Comparison of ENCODE assay signal across 12 mouse cellular contexts in genomic region chr1:39313352-39314245, GRCm38 (mm10). TPM values are rescaled to one million over a fixed set of nuclear protein-coding genes. Genes with fewer than 3 reads are reported as not detected.
DNase-seq lines count a peak whose midpoint lies in the region; ATAC-seq and TF ChIP-seq lines count a peak whose summit lies in the region.
"Had no signal": no experiment of that assay in that cellular context is flagged by ENCODE, and none has a peak within 500 bp of the region (broad histone marks: within the 10 kb centered on the region; RNA-seq: fewer than 3 reads in every experiment).

No protein-coding gene starts in this region.

- H3K4me2 ChIP-seq in limb, embryonic 15.5 days: no peak overlapping the region
- no peak overlapping the region for H3K4me2 ChIP-seq in forebrain, embryonic 11.5 days (ENCODE audit: low read depth, low read length, severe bottlenecking)
- H3K4me2 ChIP-seq: heart, embryonic 11.5 days; liver, embryonic 12.5 days had no signal

- TF ChIP-seq POLR2A in brain, embryonic 14.5 days (IDR thresholded peaks at IDR 0.05; ENCODE audit: borderline replicate concordance, extremely low read depth, insufficient read depth, insufficient read length, poor library complexity, severe bottlenecking): no peak
- TF ChIP-seq POLR2A in heart, adult 2 months (IDR thresholded peaks at IDR 0.05; ENCODE audit: insufficient read depth, low read depth, low read length): no peak

- DNase-seq in lung, adult 18-20 months: peak; percentile 14 to 35
- DNase-seq in lung, postnatal 10 days: no peak
- DNase-seq in brain, embryonic 14.5 days (ENCODE audit: low read depth): peak; percentile 45
- peak; percentile 25 for DNase-seq in retina, embryonic 14.5 days (ENCODE audit: low spot score)
- DNase-seq in forebrain, embryonic 11.5 days (ENCODE audit: low spot score): no peak
- DNase-seq in heart, adult 2 months: no peak
- DNase-seq: cerebellum, adult 8-10 months; right cerebral cortex, postnatal 4 days had no signal

- WGBS in limb, embryonic 15.5 days: 46% methylated on average over 10 of the region's 10 CpGs
- 74% methylated on average over 10 of the region's 10 CpGs for WGBS in forebrain, embryonic 11.5 days
- 74% methylated on average over 10 of the region's 10 CpGs for WGBS in heart, adult 2 months

- H3K36me3 ChIP-seq in limb, embryonic 15.5 days: no peaks in the 10 kb centered on the region
- H3K36me3 ChIP-seq in forebrain, embryonic 11.5 days (ENCODE audit: control insufficient read depth, insufficient read depth, low read length): no peaks in the 10 kb centered on the region
- H3K36me3 ChIP-seq in heart, adult 2 months (ENCODE audit: control insufficient read depth, insufficient read depth, low read length): peaks cover 6% of the 10 kb centered on the region
- H3K36me3 ChIP-seq: liver, embryonic 12.5 days; midbrain, embryonic 12.5 days had no signal

- intact Hi-C loops in heart, adult 2 months (cut with DNase I): no loop called here

- peaks cover 36% of the 10 kb centered on the region for H3K4me1 ChIP-seq in limb, embryonic 15.5 days
- 0 out of 2 replicates have a peak, but pooled peaks cover 3% of the 10 kb centered on the region for H3K4me1 ChIP-seq in forebrain, embryonic 11.5 days (replicated peaks; ENCODE audit: control insufficient read depth, insufficient read depth, low read length)
- H3K4me1 ChIP-seq in heart, adult 2 months (ENCODE audit: control insufficient read depth, insufficient read depth, low read length): peaks cover 4% of the 10 kb centered on the region
- H3K4me1 ChIP-seq: liver, embryonic 12.5 days had no signal

- no peaks in the 10 kb centered on the region for H3K79me2 ChIP-seq in heart, adult 2 months (replicated peaks; ENCODE audit: control insufficient read depth, insufficient read depth, low read length)

- H3K9me3 ChIP-seq in limb, embryonic 15.5 days: no peaks in the 10 kb centered on the region
- no peaks in the 10 kb centered on the region for H3K9me3 ChIP-seq in forebrain, embryonic 11.5 days (ENCODE audit: control insufficient read depth, low read length)
- H3K9me3 ChIP-seq: liver, embryonic 12.5 days; midbrain, embryonic 12.5 days had no signal

- no peak for TF ChIP-seq EP300 in heart, adult 2 months (IDR thresholded peaks at IDR 0.05; ENCODE audit: insufficient read depth, low read depth, low read length)

- no peak for TF ChIP-seq CTCF in brain, embryonic 14.5 days (IDR thresholded peaks at IDR 0.05; ENCODE audit: borderline replicate concordance, extremely low read depth, insufficient read depth, insufficient read length)
- no peak for TF ChIP-seq CTCF in heart, adult 2 months (IDR thresholded peaks at IDR 0.05)

- no peak overlapping the region for H3K9ac ChIP-seq in limb, embryonic 15.5 days
- no peak overlapping the region for H3K9ac ChIP-seq in forebrain, embryonic 11.5 days (ENCODE audit: low read length)
- H3K9ac ChIP-seq in heart, adult 2 months (ENCODE audit: low read depth, low read length): no peak overlapping the region
- H3K9ac ChIP-seq: liver, embryonic 12.5 days; midbrain, embryonic 12.5 days had no signal

- peak overlapping the region; percentile 78; the same call in 1 of the 2 replicates for H3K27ac ChIP-seq in limb, embryonic 15.5 days
- H3K27ac ChIP-seq in forebrain, embryonic 11.5 days (ENCODE audit: low read depth, low read length): no peak overlapping the region
- H3K27ac ChIP-seq in heart, adult 2 months: no peak overlapping the region
- H3K27ac ChIP-seq: liver, embryonic 12.5 days; midbrain, embryonic 12.5 days had no signal

- H3K4me3 ChIP-seq in limb, embryonic 15.5 days: no peak overlapping the region
- H3K4me3 ChIP-seq in forebrain, embryonic 11.5 days (ENCODE audit: low read depth, low read length): no peak overlapping the region
- H3K4me3 ChIP-seq in heart, adult 2 months: no peak overlapping the region
- H3K4me3 ChIP-seq: liver, embryonic 12.5 days; midbrain, embryonic 12.5 days had no signal

- no peak; the same call in 1 of the 2 replicates for ATAC-seq in limb, embryonic 15.5 days (ENCODE audit: insufficient number of reproducible peaks, low FRiP score, low TSS enrichment, low read depth)
- ATAC-seq in forebrain, embryonic 11.5 days (replicated peaks; ENCODE audit: low FRiP score): no peak
- ATAC-seq: liver, embryonic 12.5 days had no signal

- H3K27me3 ChIP-seq in limb, embryonic 15.5 days: no peaks in the 10 kb centered on the region
- no peaks in the 10 kb centered on the region for H3K27me3 ChIP-seq in forebrain, embryonic 11.5 days (ENCODE audit: control insufficient read depth, insufficient read depth, low read length)
- H3K27me3 ChIP-seq in heart, adult 2 months (ENCODE audit: control insufficient read depth, insufficient read depth, low read length): no peaks in the 10 kb centered on the region
- H3K27me3 ChIP-seq: liver, embryonic 12.5 days; midbrain, embryonic 12.5 days had no signal

RNA-seq across cellular contexts. Expression of gene Rpl31, which starts 54.0 kb away (rescaled TPM):
- polyA plus RNA-seq in brain, embryonic 14.5 days (2012; rRNA removed): 1,108 and 1,128 TPM in 2 replicates
- polyA plus RNA-seq in limb, embryonic 15.5 days (2015; fragmentation: Nextera tagmentation; extraction: Ambion mirVana): 393 and 551 TPM in 2 replicates
- polyA plus RNA-seq in forebrain, embryonic 11.5 days (2014; fragmentation: Nextera tagmentation; extraction: Ambion mirVana): 441 and 442 TPM in 2 replicates
- 100 to 1,000 TPM; 513 to 615 TPM for total RNA-seq in heart, adult 2 months (2021)
- 153 and 190 TPM in 2 replicates for polyA plus RNA-seq in heart, adult 2 months (2012; rRNA removed)

Comparison
In these comparisons a context has a peak if more than half of its experiments do, and no peak if none do; other contexts are left out.
1. DNase-seq: peak in lung, adult 18-20 months (2 of 2), brain, embryonic 14.5 days (single experiment) and retina, embryonic 14.5 days (single experiment); none in lung, postnatal 10 days (single experiment), forebrain, embryonic 11.5 days (single experiment) and heart, adult 2 months (0 of 2).